Mouse (Mus musculus) bone marrow, adult 2 months (tissue): Measurements from ENCODE around the gene Nod2. TPM values are rescaled to one million over a fixed set of nuclear protein-coding genes. Genes with fewer than 3 reads are reported as not detected.
"Not testable (repeated sequence)": the region's sequence is repeated elsewhere in the genome, so short reads cannot be mapped to it uniquely, and the experiment has no call there.

Experiments used
- H3K27ac ChIP-seq: fragments of 200-500 bp; 2 replicates; pipeline ENCODE4 v1.5.1; 2012; ENCODE audit warnings: low read depth, mild to moderate bottlenecking, control low read depth, inconsistent platforms, low read length; ENCODE audit not compliant: control insufficient read depth, poor library complexity, insufficient read depth
- H3K4me1 ChIP-seq: fragments of 200-500 bp; 2 replicates; pipeline ENCODE4 v1.6.1; 2011; ENCODE audit warnings: low read length; ENCODE audit not compliant: control insufficient read depth, insufficient read depth
- H3K4me3 ChIP-seq: fragments of 200-500 bp; replicated peaks from 2 replicates; pipeline ENCODE3; 2011; ENCODE audit warnings: mild to moderate bottlenecking, low read depth, low read length, control low read depth; ENCODE audit not compliant: control insufficient read depth
- CTCF ChIP-seq: fragments of 200-500 bp; IDR thresholded peaks from 2 replicates; pipeline ENCODE4 v1.5.1; 2011; ENCODE audit warnings: low read length, control low read depth; ENCODE audit not compliant: control insufficient read depth, insufficient read depth
- POLR2A ChIP-seq: fragments of 200-500 bp; IDR thresholded peaks from 2 replicates; pipeline ENCODE4 v1.6.1; 2011; ENCODE audit warnings: low read depth, mild to moderate bottlenecking, control low read depth, low read length, borderline replicate concordance; ENCODE audit not compliant: control insufficient read depth
- WGBS: fragments of 180-500 bp; shearing (Covaris S2); methylation state at CpG from one replicate; pipeline ENCODE4 v1.1.7; 2018; 5-methylcytosine and 5-hydroxymethylcytosine counted together
- polyA plus RNA-seq: library from polyadenylated mRNA; stranded (reverse); fragments of >200 nt; gene quantifications from 2 replicates; pipeline ENCODE4 v1.2.4, GENCODE M21; 2011; ENCODE audit warnings: low replicate concordance; ENCODE audit not compliant: missing spikeins, insufficient read depth, insufficient read length

The Nod2 gene
- polyA plus RNA-seq, 1 experiment, result 2.6 TPM

DNA sequence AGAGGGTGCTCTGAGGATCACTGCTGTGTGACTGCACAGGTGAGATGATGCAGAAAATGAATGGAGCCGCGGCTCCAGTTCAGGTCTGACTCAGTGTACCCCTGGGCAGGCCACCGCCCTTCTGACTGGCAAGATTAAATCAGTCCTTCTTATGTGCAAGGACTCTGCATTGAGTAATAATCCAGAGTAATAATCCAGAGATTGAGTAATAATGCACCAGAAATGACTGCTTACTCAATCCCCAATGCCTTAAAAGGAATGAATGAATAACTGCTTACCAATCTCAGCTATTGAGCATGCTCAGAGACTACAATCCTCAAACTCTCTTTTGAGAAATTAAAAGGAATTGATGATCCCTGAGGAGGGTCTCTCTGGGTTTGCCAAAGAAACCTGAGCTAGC, 8.2 kb upstream of the Nod2 start:
- 60% methylated on average over 3 of the region's 3 CpGs for WGBS
- Histone ChIP-seq H3K4me1 (peaks cover 15% of the 10 kb centered on the region), H3K4me3 (no peak overlapping the region), H3K27ac (no peak overlapping the region)
- TF ChIP-seq POLR2A (no peak), CTCF (no peak)

DNA sequence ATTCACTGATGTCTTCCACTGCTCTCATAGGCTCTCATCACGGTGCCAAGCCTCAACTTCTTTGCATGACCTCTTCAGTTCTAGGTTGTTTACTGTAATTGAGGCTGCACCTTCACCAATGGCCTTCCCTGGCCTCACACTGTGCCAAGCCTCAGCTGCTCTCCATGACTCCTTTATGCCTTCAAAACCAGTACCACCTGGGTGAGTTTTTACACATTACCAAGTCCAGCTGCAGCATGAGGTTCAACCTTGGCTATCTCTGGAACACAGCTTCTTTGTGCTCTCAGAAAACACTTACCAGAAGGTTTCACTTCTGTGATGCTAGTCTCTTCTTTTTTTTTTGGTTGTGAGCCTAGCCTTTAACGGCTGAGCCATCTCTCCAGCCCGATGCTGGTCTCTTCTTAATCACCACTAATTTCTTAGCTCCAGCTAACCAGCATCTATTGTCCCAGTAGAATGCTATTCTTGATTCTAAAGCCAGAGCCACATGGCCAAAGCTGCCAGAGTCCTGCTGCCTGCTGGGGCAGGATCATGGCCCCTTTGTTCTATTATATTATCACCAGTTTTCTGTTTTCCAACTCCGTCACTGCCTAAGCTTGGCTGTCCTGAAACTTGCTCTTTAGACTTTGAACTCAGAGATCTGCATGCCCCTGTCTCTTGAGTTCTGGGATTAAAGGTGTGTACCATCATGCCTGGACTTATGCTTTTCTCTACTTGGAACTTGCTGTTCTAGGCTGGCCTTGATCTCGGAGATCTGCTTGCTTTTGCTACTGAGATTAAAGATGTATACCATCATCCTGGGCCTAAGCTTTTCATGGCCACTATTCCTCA, 4.2 kb upstream of the Nod2 start:
- Histone ChIP-seq H3K4me1 (peaks cover 8% of the 10 kb centered on the region), H3K27ac (peak overlapping the region; percentile 38; the same call in 1 of the 2 replicates), H3K4me3 (no peak overlapping the region)
- WGBS, result 71% methylated on average over 5 of the region's 5 CpGs
- TF ChIP-seq POLR2A (no peak), CTCF (no peak)

DNA sequence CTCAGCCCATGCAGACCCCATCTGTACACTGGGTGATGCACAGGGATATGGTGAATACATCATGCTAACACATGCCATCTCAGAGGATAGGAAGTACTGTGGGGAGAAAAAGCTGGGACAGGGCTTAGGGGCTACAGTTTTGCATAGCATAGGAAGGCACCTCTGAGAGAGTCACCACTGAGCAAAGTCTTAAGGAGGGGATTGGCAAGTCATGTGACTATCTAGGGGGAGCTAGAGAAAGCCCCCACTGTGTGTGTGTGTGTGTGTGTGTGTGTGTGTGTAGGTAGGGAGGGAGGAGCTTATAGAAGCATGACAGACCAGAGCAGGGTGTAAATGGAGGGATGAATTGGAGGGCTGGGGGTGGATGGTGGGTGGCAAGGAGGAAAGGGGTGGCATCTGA, 1.2 kb downstream of the Nod2 start:
- H3K4me3 ChIP-seq, result no peak overlapping the region
- TF ChIP-seq CTCF (no peak), POLR2A (no peak)
- peaks cover 12% of the 10 kb centered on the region for H3K4me1 ChIP-seq
- no peak overlapping the region for H3K27ac ChIP-seq

DNA sequence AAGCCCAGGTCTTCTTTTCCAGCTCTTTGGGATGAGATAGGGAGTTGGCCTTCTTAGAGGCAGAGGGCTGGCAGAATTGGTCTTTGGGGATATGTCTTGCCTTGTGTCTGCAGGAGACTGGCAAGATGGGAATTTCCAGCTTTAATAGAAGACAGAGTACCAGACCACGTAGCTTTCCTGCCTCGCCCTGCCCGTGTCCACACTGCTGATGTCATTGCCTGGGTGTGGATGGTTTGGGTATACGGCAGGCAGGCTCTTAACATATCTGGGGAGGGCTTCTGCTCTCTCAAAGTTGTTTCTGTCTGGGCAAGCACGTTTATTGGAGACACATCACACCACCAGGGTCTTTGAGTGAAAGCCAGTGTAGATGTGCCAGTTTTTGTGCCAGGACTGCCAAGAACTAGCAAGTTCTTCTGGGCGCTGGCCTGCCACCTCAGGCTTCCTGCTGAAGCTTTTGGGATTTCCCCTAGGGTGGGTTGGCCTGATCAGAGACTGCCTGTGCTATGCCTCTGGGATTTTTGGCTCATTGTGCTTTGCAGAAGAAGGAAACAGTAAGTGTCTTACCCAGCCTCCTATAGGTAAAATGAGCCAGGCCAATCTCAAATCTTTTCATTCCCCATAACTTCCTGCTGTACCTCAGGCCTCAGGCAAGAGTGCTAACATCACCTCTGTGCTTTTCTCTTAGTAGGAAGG, 3.0 kb downstream of the Nod2 start:
- no peak overlapping the region for H3K27ac ChIP-seq
- H3K4me1 ChIP-seq, result peaks cover 12% of the 10 kb centered on the region
- TF ChIP-seq POLR2A (no peak), CTCF (no peak)
- no peak overlapping the region for H3K4me3 ChIP-seq
- WGBS, result 51% methylated on average over 6 of the region's 6 CpGs

DNA sequence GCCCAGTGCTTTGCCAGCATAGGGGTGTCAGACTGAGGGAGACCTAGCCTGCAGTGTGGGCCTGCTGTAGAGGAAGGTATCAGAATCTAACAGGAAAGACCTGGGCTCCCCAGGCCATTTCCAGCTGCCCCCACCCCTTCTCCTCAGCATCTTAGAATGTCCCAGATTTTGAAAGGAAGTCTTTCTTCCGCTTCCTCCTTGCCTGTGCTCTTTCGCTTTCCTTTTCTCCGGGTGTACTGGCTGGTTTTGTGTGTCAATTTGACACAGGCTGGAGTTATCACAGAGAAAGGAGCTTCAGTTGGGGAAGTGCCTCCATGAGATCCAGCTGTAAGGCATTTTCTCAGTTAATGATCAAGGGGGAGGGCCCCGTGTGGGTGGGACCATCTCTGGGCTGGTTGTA, 4.0 kb downstream of the Nod2 start:
- H3K4me1 ChIP-seq, result peaks cover 12% of the 10 kb centered on the region
- not testable (repeated sequence) for H3K4me3 ChIP-seq, H3K27ac ChIP-seq
- 12% methylated on average over 4 of the region's 4 CpGs for WGBS

DNA sequence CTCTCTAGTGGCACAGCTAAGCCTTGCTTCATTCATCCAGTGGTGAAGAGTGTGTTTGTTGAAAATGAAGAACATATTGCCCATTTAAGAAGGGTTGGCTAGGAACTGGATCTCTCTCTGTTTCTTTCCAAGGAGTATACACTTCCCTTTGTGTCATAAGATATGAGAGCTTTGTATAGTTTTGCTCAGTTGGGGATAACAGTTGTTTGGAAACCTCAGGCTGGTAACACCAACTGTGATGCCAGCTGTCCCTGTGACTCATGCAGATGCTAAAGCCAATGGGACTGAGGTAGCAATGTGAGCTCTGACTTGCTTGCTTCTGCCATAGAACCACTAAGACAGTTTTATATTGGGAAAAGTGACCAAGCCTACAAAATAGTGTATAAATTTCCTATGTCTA, 8.2 kb downstream of the Nod2 start:
- Histone ChIP-seq H3K4me1 (peaks cover 7% of the 10 kb centered on the region), H3K4me3 (no peak overlapping the region), H3K27ac (no peak overlapping the region)
- TF ChIP-seq CTCF, result no peak
- TF ChIP-seq POLR2A, result no peak

DNA sequence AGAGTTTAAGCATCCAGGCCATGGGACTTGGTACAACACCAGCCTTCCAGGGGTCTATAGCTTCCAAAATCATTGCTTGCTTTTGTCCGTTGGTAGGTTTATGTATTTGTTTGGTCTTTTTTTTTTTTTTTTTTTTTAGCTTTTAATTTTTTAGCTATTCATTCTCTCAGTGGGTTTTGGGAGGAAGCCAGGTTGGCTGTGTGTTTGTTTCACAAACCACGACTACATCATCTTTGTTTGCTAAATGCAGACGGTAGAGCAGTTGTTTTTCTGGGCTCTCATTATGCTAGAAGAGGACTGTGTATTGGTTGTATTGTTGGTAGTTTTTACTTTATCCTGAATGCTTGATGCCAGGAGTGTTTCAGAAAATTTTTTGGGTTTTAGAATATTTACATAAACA, 12.8 kb downstream of the Nod2 start:
- no peak for TF ChIP-seq CTCF
- no peak for TF ChIP-seq POLR2A
- peaks cover 2% of the 10 kb centered on the region for H3K4me1 ChIP-seq

DNA sequence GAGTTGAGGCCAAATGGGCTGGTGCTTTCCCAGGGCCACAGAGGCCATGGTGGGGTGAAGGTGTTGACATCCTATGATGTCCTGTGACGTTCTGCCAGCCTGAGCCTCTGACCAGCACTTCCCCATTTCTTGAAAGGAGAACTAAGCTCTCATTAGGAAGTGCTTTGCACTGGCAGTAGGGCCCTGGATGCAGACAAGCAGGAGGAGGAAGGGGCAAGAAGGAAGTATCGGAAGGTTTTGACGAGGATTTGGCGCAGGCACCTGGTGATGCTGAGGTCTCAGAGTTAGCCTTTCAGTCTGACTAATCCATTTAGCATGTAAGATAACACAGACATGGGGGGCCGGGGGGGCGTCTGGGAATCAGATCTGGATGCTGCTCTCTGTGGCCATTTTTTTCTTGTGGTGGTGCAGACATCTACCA, 15.3 kb downstream of the Nod2 start:
- 5% methylated on average over 6 of the region's 6 CpGs for WGBS
- peaks cover 9% of the 10 kb centered on the region for H3K4me1 ChIP-seq
- H3K27ac ChIP-seq, result peak overlapping the region; percentile 86
- no peak overlapping the region for H3K4me3 ChIP-seq
- TF ChIP-seq CTCF (no peak), POLR2A (no peak)

More for the DNA sequence above, 12.8 kb downstream of the Nod2 start:
- H3K27ac ChIP-seq, result no peak overlapping the region
- H3K4me3 ChIP-seq, result no peak overlapping the region
- 68% methylated on average over 3 of the region's 3 CpGs for WGBS

DNA sequence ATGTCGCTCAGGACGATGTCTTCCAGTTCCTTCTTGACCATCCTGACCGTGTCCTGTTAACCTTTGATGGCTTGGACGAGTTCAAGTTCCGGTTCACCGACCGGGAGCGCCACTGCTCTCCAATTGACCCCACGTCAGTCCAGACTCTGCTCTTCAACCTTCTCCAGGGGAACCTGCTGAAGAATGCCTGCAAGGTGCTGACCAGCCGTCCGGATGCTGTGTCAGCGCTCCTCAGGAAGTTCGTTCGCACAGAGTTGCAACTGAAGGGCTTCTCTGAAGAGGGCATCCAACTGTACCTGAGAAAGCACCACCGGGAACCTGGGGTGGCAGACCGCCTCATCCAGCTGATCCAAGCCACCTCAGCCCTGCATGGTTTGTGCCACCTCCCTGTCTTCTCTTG, 17.0 kb downstream of the Nod2 start:
- peak overlapping the region; percentile 44 for H3K4me3 ChIP-seq
- H3K4me1 ChIP-seq, result peaks cover 12% of the 10 kb centered on the region
- peak overlapping the region; percentile 67 for H3K27ac ChIP-seq
- 36% methylated on average over 16 of the region's 16 CpGs for WGBS
- TF ChIP-seq POLR2A, result 0 out of 2 replicates have a peak, but pooled peaks have one; percentile 22
- no peak for TF ChIP-seq CTCF
